Mouse (Mus musculus): Measurements from ENCODE around the gene Adcy4.

The Adcy4 gene

GRCm38 (mm10) chr14:55747051-55747847 is 36.6 kb downstream of the Adcy4 start:
- no peak for DNase-seq

GRCm38 (mm10) chr14:55745861-55746237 is 38.0 kb downstream of the Adcy4 start:
- no peak for DNase-seq

- DNase-seq = peak; percentile 89
These were observed 38.6 kb downstream of the Adcy4 start, which contains the start of the genes Dhrs1 and Nop9 for GRCm38 (mm10) chr14:55745180-55745860. Dhrs1 (minus strand) TSS chr14:55745690. Nop9 (plus strand) TSS chr14:55745693.

- DNase-seq = peak; percentile 93
These were observed 40.2 kb downstream of the Adcy4 start for GRCm38 (mm10) chr14:55743711-55744110.

GRCm38 (mm10) chr14:55737086-55737687 is 46.7 kb downstream of the Adcy4 start:
- no peak for DNase-seq

- DNase-seq = no peak
These were observed 48.1 kb downstream of the Adcy4 start for GRCm38 (mm10) chr14:55735758-55736157.

GRCm38 (mm10) chr14:55735334-55735733 is 48.6 kb downstream of the Adcy4 start:
- no peak for DNase-seq

- DNase-seq = no peak
These were observed 49.0 kb downstream of the Adcy4 start for GRCm38 (mm10) chr14:55734869-55735268.

- DNase-seq = no peak
These were observed 50.0 kb downstream of the Adcy4 start for GRCm38 (mm10) chr14:55733889-55734288.

- DNase-seq = no peak
These were observed 53.3 kb downstream of the Adcy4 start for GRCm38 (mm10) chr14:55730531-55731032.

- DNase-seq = no peak
These were observed 53.8 kb downstream of the Adcy4 start for GRCm38 (mm10) chr14:55730116-55730515.

GRCm38 (mm10) chr14:55727889-55728685 is 55.8 kb downstream of the Adcy4 start:
- no peak for DNase-seq

- no peak for DNase-seq
These were observed 57.6 kb downstream of the Adcy4 start for GRCm38 (mm10) chr14:55726261-55726660.

- no peak for DNase-seq
These were observed 59.5 kb downstream of the Adcy4 start for GRCm38 (mm10) chr14:55724411-55724871.

GRCm38 (mm10) chr14:55723433-55723832 is 60.5 kb downstream of the Adcy4 start:
- DNase-seq = no peak

GRCm38 (mm10) chr14:55722438-55722945 is 61.4 kb downstream of the Adcy4 start:
- DNase-seq = no peak

- peak; percentile 94 for DNase-seq
These were observed 62.0 kb downstream of the Adcy4 start, which contains the start of gene Rabggta for GRCm38 (mm10) chr14:55721700-55722437. Rabggta (minus strand) TSS chr14:55722263.

- peak; percentile 52 for DNase-seq
These were observed 62.8 kb downstream of the Adcy4 start for GRCm38 (mm10) chr14:55721076-55721475.

GRCm38 (mm10) chr14:55720666-55721065 is 63.2 kb downstream of the Adcy4 start:
- peak; percentile 40 for DNase-seq

GRCm38 (mm10) chr14:55719737-55720136 is 64.2 kb downstream of the Adcy4 start:
- DNase-seq = no peak

Measured in kidney, adult 18-20 months (tissue).